13 mouse cellular contexts compared by ENCODE assay signal in the genomic region with DNA sequence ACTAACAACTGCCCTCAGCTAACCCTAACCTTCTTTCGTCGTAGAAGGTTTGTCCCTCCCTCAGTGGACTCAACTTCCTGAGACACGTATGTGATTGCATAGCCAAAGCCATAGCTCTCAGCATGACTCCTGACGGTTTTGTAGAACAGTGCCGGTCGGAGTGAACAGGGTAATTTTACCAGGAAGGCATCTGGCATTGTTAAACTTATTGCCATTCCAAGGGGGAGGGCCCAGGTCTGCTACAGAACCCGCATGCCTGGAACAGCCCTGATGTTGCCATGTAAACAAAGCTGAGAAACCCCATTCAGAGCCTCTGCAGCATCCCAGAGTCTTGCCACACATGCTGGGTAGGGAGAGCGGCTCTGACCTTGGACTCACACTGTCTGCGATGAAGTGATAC. TPM values are rescaled to one million over a fixed set of nuclear protein-coding genes. Genes with fewer than 3 reads are reported as not detected.
DNase-seq lines count a peak whose midpoint lies in the region; ATAC-seq and TF ChIP-seq lines count a peak whose summit lies in the region.
"Had no signal": no experiment of that assay in that cellular context is flagged by ENCODE, and none has a peak within 500 bp of the region (broad histone marks: within the 10 kb centered on the region; RNA-seq: fewer than 3 reads in every experiment).

No protein-coding gene starts in this region.

- no peak overlapping the region for H3K4me2 ChIP-seq in forebrain, embryonic 14.5 days (ENCODE audit: low read length)
- H3K4me2 ChIP-seq in neural tube, embryonic 12.5 days (replicated peaks): peak overlapping the region; percentile 33
- H3K4me2 ChIP-seq: embryonic facial prominence, embryonic 12.5 days had no signal

- TF ChIP-seq CTCF in kidney, adult 2 months (conservative IDR thresholded peaks at IDR 0.05; ENCODE audit: insufficient read depth, insufficient read length, low read depth, low read length): no peak

- no peak overlapping the region for H3K4me3 ChIP-seq in forebrain, embryonic 14.5 days (ENCODE audit: low read depth, low read length)
- H3K4me3 ChIP-seq in limb, embryonic 10.5 days: 0 out of 2 replicates have a peak overlapping the region, but pooled peaks have one; percentile 4
- H3K4me3 ChIP-seq in neural tube, embryonic 12.5 days: no peak overlapping the region
- no peak overlapping the region for H3K4me3 ChIP-seq in kidney, adult 2 months (ENCODE audit: insufficient read depth, low read depth, low read length)
- H3K4me3 ChIP-seq: embryonic facial prominence, embryonic 12.5 days had no signal

- no peaks in the 10 kb centered on the region for H3K36me3 ChIP-seq in forebrain, embryonic 14.5 days (ENCODE audit: control insufficient read depth, insufficient read depth, low read length)
- no peaks in the 10 kb centered on the region for H3K36me3 ChIP-seq in limb, embryonic 10.5 days
- no peaks in the 10 kb centered on the region for H3K36me3 ChIP-seq in neural tube, embryonic 12.5 days
- no peaks in the 10 kb centered on the region for H3K36me3 ChIP-seq in kidney, adult 2 months (ENCODE audit: control insufficient read depth, insufficient read depth, low read length)
- H3K36me3 ChIP-seq: embryonic facial prominence, embryonic 12.5 days had no signal

- 9% methylated on average over 9 of the region's 9 CpGs for WGBS in forebrain, embryonic 14.5 days
- 28% methylated on average over 9 of the region's 9 CpGs for WGBS in limb, embryonic 10.5 days
- WGBS in neural tube, embryonic 12.5 days: 5% methylated on average over 9 of the region's 9 CpGs
- WGBS in kidney, adult 2 months: 63% methylated on average over 9 of the region's 9 CpGs

- H3K9me3 ChIP-seq in forebrain, embryonic 14.5 days (replicated peaks; ENCODE audit: control insufficient read depth, low read length): no peaks in the 10 kb centered on the region
- no peaks in the 10 kb centered on the region for H3K9me3 ChIP-seq in limb, embryonic 10.5 days (replicated peaks)
- H3K9me3 ChIP-seq in neural tube, embryonic 12.5 days: no peaks in the 10 kb centered on the region
- H3K9me3 ChIP-seq: embryonic facial prominence, embryonic 12.5 days had no signal

- no peak for TF ChIP-seq POLR2A in kidney, adult 2 months (IDR thresholded peaks at IDR 0.05; ENCODE audit: low read depth, low read length)

- H3K4me1 ChIP-seq in forebrain, embryonic 14.5 days (ENCODE audit: control insufficient read depth, insufficient read depth, low read length): peaks cover 18% of the 10 kb centered on the region
- peaks cover 38% of the 10 kb centered on the region for H3K4me1 ChIP-seq in limb, embryonic 10.5 days
- peaks cover 14% of the 10 kb centered on the region for H3K4me1 ChIP-seq in neural tube, embryonic 12.5 days
- H3K4me1 ChIP-seq in kidney, adult 2 months (ENCODE audit: control insufficient read depth, insufficient read depth, low read length): no peaks in the 10 kb centered on the region

- no peak overlapping the region for H3K9ac ChIP-seq in forebrain, embryonic 14.5 days (ENCODE audit: low read length)
- H3K9ac ChIP-seq in neural tube, embryonic 12.5 days: no peak overlapping the region
- H3K9ac ChIP-seq: embryonic facial prominence, embryonic 12.5 days had no signal

- H3K27ac ChIP-seq in forebrain, embryonic 14.5 days (ENCODE audit: low read depth, low read length): no peak overlapping the region
- H3K27ac ChIP-seq in limb, embryonic 10.5 days: peak overlapping the region; percentile 75; the same call in 1 of the 2 replicates
- no peak overlapping the region for H3K27ac ChIP-seq in neural tube, embryonic 12.5 days
- no peak overlapping the region for H3K27ac ChIP-seq in kidney, adult 2 months (ENCODE audit: insufficient read depth, low read depth, low read length)
- H3K27ac ChIP-seq: embryonic facial prominence, embryonic 12.5 days had no signal

- peak; percentile 42 for DNase-seq in embryo, embryonic 9.5 days (ENCODE audit: extremely low spot score)
- peak; percentile 42 for DNase-seq in forebrain, embryonic 14.5 days (ENCODE audit: low spot score)
- peak; percentile 63 for DNase-seq in limb, embryonic 10.5 days (ENCODE audit: low spot score)
- no peak for DNase-seq in frontal cortex, adult 2 months (ENCODE audit: extremely low spot score in 1 of 2, low spot score in 1 of 2)
- no peak for DNase-seq in frontal cortex, postnatal 36 days (ENCODE audit: low spot score in 2 of 2)
- DNase-seq in kidney, adult 2 months: no peak
- DNase-seq: gastrocnemius, postnatal 25 days; heart, postnatal 4 days; liver; lung, postnatal 36 days; spleen, adult 18-20 months had no signal

- peak; percentile 58; the same call in 1 of the 2 replicates for ATAC-seq in forebrain, embryonic 14.5 days
- peak; percentile 91 for ATAC-seq in neural tube, embryonic 12.5 days (ENCODE audit: low FRiP score, low read depth)

- H3K27me3 ChIP-seq in forebrain, embryonic 14.5 days (replicated peaks; ENCODE audit: control insufficient read depth, insufficient read depth, low read length): no peaks in the 10 kb centered on the region
- no peaks in the 10 kb centered on the region for H3K27me3 ChIP-seq in limb, embryonic 10.5 days (ENCODE audit: low read depth, poor library complexity, severe bottlenecking)
- no peaks in the 10 kb centered on the region for H3K27me3 ChIP-seq in neural tube, embryonic 12.5 days (replicated peaks)
- H3K27me3 ChIP-seq in kidney, adult 2 months (replicated peaks; ENCODE audit: control insufficient read depth, insufficient read depth, low read length): no peaks in the 10 kb centered on the region
- H3K27me3 ChIP-seq: embryonic facial prominence, embryonic 12.5 days had no signal

RNA-seq across cellular contexts. Expression of a gene that starts 52.2 kb away (rescaled TPM):
- 69.4 and 92.3 TPM in 2 replicates for polyA plus RNA-seq in forebrain, embryonic 14.5 days (2014; fragmentation: Nextera tagmentation; extraction: Ambion mirVana)
- polyA plus RNA-seq in limb, embryonic 10.5 days (2016; fragmentation: Nextera tagmentation; extraction: Ambion mirVana): 79.2 and 81.2 TPM in 2 replicates
- polyA plus RNA-seq in neural tube, embryonic 12.5 days (2016; fragmentation: Nextera tagmentation; extraction: Ambion mirVana): 100 and 102 TPM in 2 replicates
- polyA plus RNA-seq in frontal cortex, adult 2 months (2012; rRNA removed): 57.9 and 65.7 TPM in 2 replicates
- 22.4 and 25.7 TPM in 2 replicates for polyA plus RNA-seq in kidney, adult 2 months (2012; rRNA removed)

Comparison
In these comparisons a context has a peak if more than half of its experiments do, and no peak if none do; other contexts are left out.
1. DNase-seq: peak in embryo, embryonic 9.5 days (single experiment), forebrain, embryonic 14.5 days (single experiment) and limb, embryonic 10.5 days (single experiment); none in frontal cortex, adult 2 months (0 of 2), frontal cortex, postnatal 36 days (0 of 2) and kidney, adult 2 months (single experiment).